Comparison of ENCODE assay signal across 9 mouse cellular contexts in the genomic region with DNA sequence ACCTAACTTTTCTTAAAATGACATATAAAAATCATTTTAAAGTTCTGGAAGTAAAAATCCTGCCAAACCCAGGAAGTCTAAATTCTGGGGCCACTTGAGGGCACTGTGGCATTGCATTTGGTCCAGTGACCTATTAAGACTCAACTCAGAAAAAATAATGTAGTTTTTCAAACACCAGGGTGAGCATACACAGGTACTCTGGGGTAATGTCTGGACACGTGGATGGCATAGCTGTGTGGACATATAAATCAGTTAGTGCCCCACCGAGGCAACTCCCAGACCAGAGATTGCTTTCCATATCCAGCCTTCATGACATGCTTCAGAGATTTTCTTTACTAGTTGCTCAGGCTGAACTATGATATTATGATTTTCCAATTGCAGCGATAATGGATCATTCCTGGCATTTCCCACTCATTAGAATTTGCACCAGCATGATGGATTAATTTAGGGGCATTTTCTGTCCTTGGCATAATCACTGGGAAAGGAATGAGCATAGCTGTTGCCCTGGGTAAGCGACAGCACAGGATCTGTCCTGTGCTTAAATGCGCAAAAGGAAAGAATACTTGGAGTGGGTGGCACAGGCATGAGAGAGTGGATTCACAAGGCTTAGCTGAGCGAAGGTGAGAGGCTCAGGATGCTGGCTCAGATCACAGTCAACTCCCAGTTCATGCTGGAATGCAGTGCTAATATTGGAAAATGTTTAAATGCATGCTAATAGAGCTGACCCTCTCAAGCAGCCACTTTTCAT.
A peak's percentile ranks its signal among the peaks of the same experiment; 100 is the strongest.
DNase-seq lines count a peak whose midpoint lies in the region; ATAC-seq lines count a peak whose summit lies in the region.
"Had no signal": no experiment of that assay in that cellular context is flagged by ENCODE, and none has a peak within 500 bp of the region (broad histone marks: within the 10 kb centered on the region; RNA-seq: fewer than 3 reads in every experiment).

No protein-coding gene starts in this region.

- no peaks in the 10 kb centered on the region for H3K9me3 ChIP-seq in hindbrain, embryonic 11.5 days (ENCODE audit: control insufficient read depth, low read length)
- no peaks in the 10 kb centered on the region for H3K9me3 ChIP-seq in hindbrain, embryonic 10.5 days
- H3K9me3 ChIP-seq: megakaryocyte, embryonic 14.5 days had no signal

- no peak overlapping the region for H3K27ac ChIP-seq in hindbrain, embryonic 11.5 days (ENCODE audit: low read depth, low read length)
- H3K27ac ChIP-seq in hindbrain, embryonic 10.5 days: no peak overlapping the region

- intact Hi-C loops in heart, postnatal 36 days (cut with DNase I): no loop called here

- peak; percentile 50; the same call in 1 of the 2 replicates for ATAC-seq in hindbrain, embryonic 11.5 days (ENCODE audit: low FRiP score)

- no peak overlapping the region for H3K4me3 ChIP-seq in hindbrain, embryonic 11.5 days (ENCODE audit: low read depth, low read length)
- H3K4me3 ChIP-seq in hindbrain, embryonic 10.5 days: no peak overlapping the region
- H3K4me3 ChIP-seq: megakaryocyte, embryonic 14.5 days had no signal

- no peak overlapping the region for H3K4me2 ChIP-seq in hindbrain, embryonic 11.5 days (replicated peaks; ENCODE audit: low read depth, low read length)

- H3K27me3 ChIP-seq in hindbrain, embryonic 11.5 days (ENCODE audit: control insufficient read depth, insufficient read depth, low read length): no peaks in the 10 kb centered on the region
- H3K27me3 ChIP-seq in hindbrain, embryonic 10.5 days (ENCODE audit: insufficient read depth, poor library complexity, severe bottlenecking): no peaks in the 10 kb centered on the region
- H3K27me3 ChIP-seq: megakaryocyte, embryonic 14.5 days had no signal

- H3K36me3 ChIP-seq in hindbrain, embryonic 11.5 days (ENCODE audit: control insufficient read depth, insufficient read depth, low read length): no peaks in the 10 kb centered on the region
- H3K36me3 ChIP-seq in hindbrain, embryonic 10.5 days: no peaks in the 10 kb centered on the region

- 77% methylated on average over 6 of the region's 6 CpGs for WGBS in hindbrain, embryonic 11.5 days
- 81% methylated on average over 6 of the region's 6 CpGs for WGBS in hindbrain, embryonic 10.5 days

- DNase-seq in hindbrain, embryonic 11.5 days (ENCODE audit: low spot score): peak; percentile 26
- no peak for DNase-seq in hindbrain, embryonic 10.5 days (ENCODE audit: low spot score)
- DNase-seq in cerebellum, postnatal 25 days: peak; percentile 24 to 55
- DNase-seq in layer of hippocampus, adult 8-10 months (ENCODE audit: low spot score in 2 of 2): peak; percentile 14 to 44
- peak; percentile 9 for DNase-seq in retina, adult 2 months (ENCODE audit: low read depth, low spot score)
- no peak for DNase-seq in heart, postnatal 36 days
- no peak for DNase-seq in adrenal gland, adult 18-20 months (ENCODE audit: low spot score in 2 of 2)
- no peak for DNase-seq in adipocyte (ENCODE audit: low spot score)

- H3K9ac ChIP-seq in hindbrain, embryonic 11.5 days (ENCODE audit: low read depth, low read length): no peak overlapping the region

- no peaks in the 10 kb centered on the region; the same call in 1 of the 2 replicates for H3K4me1 ChIP-seq in hindbrain, embryonic 11.5 days (replicated peaks; ENCODE audit: control insufficient read depth, insufficient read depth, low read length)
- peaks cover 9% of the 10 kb centered on the region for H3K4me1 ChIP-seq in hindbrain, embryonic 10.5 days (replicated peaks)
- H3K4me1 ChIP-seq: megakaryocyte, embryonic 14.5 days had no signal

Comparison
In these comparisons a context has a peak if more than half of its experiments do, and no peak if none do; other contexts are left out.
1. DNase-seq: peak in hindbrain, embryonic 11.5 days (single experiment), cerebellum, postnatal 25 days (2 of 2), layer of hippocampus, adult 8-10 months (2 of 2) and retina, adult 2 months (single experiment); none in hindbrain, embryonic 10.5 days (single experiment), heart, postnatal 36 days (0 of 2), adrenal gland, adult 18-20 months (0 of 2) and adipocyte (single experiment).